Mouse (Mus musculus): ENCODE results near the gene Tshz2. TPM values are rescaled to one million over a fixed set of nuclear protein-coding genes. Genes with fewer than 3 reads are reported as not detected.

Gene Tshz2
- polyA plus RNA-seq, 1 experiment from 2014 or later, result 0.70 TPM

- H3K9ac ChIP-seq, result no peak overlapping the region
- ATAC-seq (ENCODE audit: insufficient read depth), result no peak
- H3K27me3 ChIP-seq, result no peaks in the 10 kb centered on the region
- no peaks in the 10 kb centered on the region for H3K9me3 ChIP-seq (replicated peaks)
- 48% methylated on average over 8 of the region's 8 CpGs for WGBS (ENCODE audit: insufficient replicate concordance)
- no peaks in the 10 kb centered on the region for H3K4me1 ChIP-seq (replicated peaks)
- H3K36me3 ChIP-seq (replicated peaks), result no peaks in the 10 kb centered on the region
- H3K4me3 ChIP-seq (replicated peaks), result no peak overlapping the region
- no peak overlapping the region for H3K4me2 ChIP-seq
- no peak overlapping the region for H3K27ac ChIP-seq (replicated peaks)
These were observed 399.1 kb downstream of the Tshz2 start for GRCm38 (mm10) chr2:170031872-170032271.

- Histone ChIP-seq H3K36me3 (replicated peaks) (no peaks in the 10 kb centered on the region), H3K4me2 (no peak overlapping the region), H3K9me3 (replicated peaks) (no peaks in the 10 kb centered on the region), H3K27ac (replicated peaks) (no peak overlapping the region), H3K9ac (no peak overlapping the region), H3K4me1 (replicated peaks) (no peaks in the 10 kb centered on the region), H3K4me3 (replicated peaks) (no peak overlapping the region), H3K27me3 (no peaks in the 10 kb centered on the region)
- ATAC-seq (ENCODE audit: insufficient read depth), result no peak
- WGBS (ENCODE audit: insufficient replicate concordance), result 41% methylated on average over 5 of the region's 5 CpGs
These were observed 400.4 kb downstream of the Tshz2 start for GRCm38 (mm10) chr2:170033219-170033618.

GRCm38 (mm10) chr2:170034794-170035193 lies 402.0 kb downstream of the Tshz2 start:
- Histone ChIP-seq H3K4me1 (replicated peaks) (no peaks in the 10 kb centered on the region), H3K9ac (no peak overlapping the region), H3K36me3 (replicated peaks) (no peaks in the 10 kb centered on the region), H3K27me3 (no peaks in the 10 kb centered on the region), H3K27ac (replicated peaks) (no peak overlapping the region), H3K4me2 (no peak overlapping the region), H3K9me3 (replicated peaks) (no peaks in the 10 kb centered on the region), H3K4me3 (replicated peaks) (no peak overlapping the region)
- 85% methylated on average over 11 of the region's 11 CpGs for WGBS (ENCODE audit: insufficient replicate concordance)
- no peak for ATAC-seq (ENCODE audit: insufficient read depth)

GRCm38 (mm10) chr2:170036791-170037241 lies 404.0 kb downstream of the Tshz2 start:
- H3K9ac ChIP-seq, result no peak overlapping the region
- no peak overlapping the region for H3K27ac ChIP-seq (replicated peaks)
- ATAC-seq (ENCODE audit: insufficient read depth), result no peak
- H3K4me1 ChIP-seq (replicated peaks), result no peaks in the 10 kb centered on the region
- H3K4me3 ChIP-seq (replicated peaks), result no peak overlapping the region
- no peak overlapping the region for H3K4me2 ChIP-seq
- H3K9me3 ChIP-seq (replicated peaks), result no peaks in the 10 kb centered on the region
- whole genome bisulfite sequencing (ENCODE audit: insufficient replicate concordance), result 61% methylated on average over 11 of the region's 11 CpGs
- H3K36me3 ChIP-seq (replicated peaks), result no peaks in the 10 kb centered on the region
- H3K27me3 ChIP-seq, result no peaks in the 10 kb centered on the region

GRCm38 (mm10) chr2:170037346-170037745 lies 404.5 kb downstream of the Tshz2 start:
- Histone ChIP-seq H3K36me3 (replicated peaks) (no peaks in the 10 kb centered on the region), H3K9me3 (replicated peaks) (no peaks in the 10 kb centered on the region), H3K4me2 (no peak overlapping the region), H3K27me3 (no peaks in the 10 kb centered on the region), H3K27ac (replicated peaks) (no peak overlapping the region), H3K4me1 (replicated peaks) (no peaks in the 10 kb centered on the region), H3K4me3 (replicated peaks) (no peak overlapping the region), H3K9ac (no peak overlapping the region)
- no peak for ATAC-seq (ENCODE audit: insufficient read depth)
- 70% methylated on average over 13 of the region's 13 CpGs for WGBS (ENCODE audit: insufficient replicate concordance)

- Histone ChIP-seq H3K27ac (replicated peaks) (no peak overlapping the region), H3K4me3 (replicated peaks) (no peak overlapping the region), H3K4me1 (replicated peaks) (no peaks in the 10 kb centered on the region), H3K36me3 (replicated peaks) (no peaks in the 10 kb centered on the region), H3K9me3 (replicated peaks) (no peaks in the 10 kb centered on the region), H3K9ac (no peak overlapping the region), H3K27me3 (no peaks in the 10 kb centered on the region), H3K4me2 (no peak overlapping the region)
- ATAC-seq (ENCODE audit: insufficient read depth), result no peak
- 71% methylated on average over 14 of the region's 14 CpGs for WGBS (ENCODE audit: insufficient replicate concordance)
These were observed 407.0 kb downstream of the Tshz2 start for GRCm38 (mm10) chr2:170039772-170040171.

- Histone ChIP-seq H3K27me3 (no peaks in the 10 kb centered on the region), H3K27ac (replicated peaks) (no peak overlapping the region)
- no peak for ATAC-seq (ENCODE audit: insufficient read depth)
These were observed 408.3 kb downstream of the Tshz2 start for GRCm38 (mm10) chr2:170041101-170041500.

GRCm38 (mm10) chr2:170042471-170043213 lies 409.8 kb downstream of the Tshz2 start:
- H3K9ac ChIP-seq, result no peak overlapping the region

More at GRCm38 (mm10) chr2:170041101-170041500, 408.3 kb downstream of the Tshz2 start:
- no peak overlapping the region for H3K4me3 ChIP-seq (replicated peaks)
- no peaks in the 10 kb centered on the region for H3K4me1 ChIP-seq (replicated peaks)
- H3K9me3 ChIP-seq (replicated peaks), result no peaks in the 10 kb centered on the region
- no peaks in the 10 kb centered on the region for H3K36me3 ChIP-seq (replicated peaks)
- WGBS (ENCODE audit: insufficient replicate concordance), result 58% methylated on average over 9 of the region's 9 CpGs
- H3K9ac ChIP-seq, result no peak overlapping the region
- H3K4me2 ChIP-seq, result no peak overlapping the region

GRCm38 (mm10) chr2:170043290-170043689 lies 410.5 kb downstream of the Tshz2 start:
- Histone ChIP-seq H3K4me3 (replicated peaks) (no peak overlapping the region), H3K4me2 (no peak overlapping the region), H3K9ac (no peak overlapping the region), H3K36me3 (replicated peaks) (no peaks in the 10 kb centered on the region), H3K9me3 (replicated peaks) (no peaks in the 10 kb centered on the region), H3K27me3 (no peaks in the 10 kb centered on the region), H3K4me1 (replicated peaks) (no peaks in the 10 kb centered on the region), H3K27ac (replicated peaks) (no peak overlapping the region)
- WGBS (ENCODE audit: insufficient replicate concordance), result 70% methylated on average over 8 of the region's 10 CpGs
- no peak for ATAC-seq (ENCODE audit: insufficient read depth)

More at GRCm38 (mm10) chr2:170042471-170043213, 409.8 kb downstream of the Tshz2 start:
- no peak overlapping the region for H3K4me3 ChIP-seq (replicated peaks)
- H3K4me1 ChIP-seq (replicated peaks), result no peaks in the 10 kb centered on the region
- no peaks in the 10 kb centered on the region for H3K27me3 ChIP-seq
- 59% methylated on average over 12 of the region's 12 CpGs for WGBS (ENCODE audit: insufficient replicate concordance)
- H3K27ac ChIP-seq (replicated peaks), result no peak overlapping the region
- no peak overlapping the region for H3K4me2 ChIP-seq
- ATAC-seq (ENCODE audit: insufficient read depth), result no peak
- H3K36me3 ChIP-seq (replicated peaks), result no peaks in the 10 kb centered on the region
- H3K9me3 ChIP-seq (replicated peaks), result no peaks in the 10 kb centered on the region

- no peak overlapping the region for H3K9ac ChIP-seq
- WGBS (ENCODE audit: insufficient replicate concordance), result 71% methylated on average over 11 of the region's 11 CpGs
- H3K27ac ChIP-seq (replicated peaks), result no peak overlapping the region
- 0 out of 2 replicates have a peak, but pooled peaks have one; percentile 7 for ATAC-seq (ENCODE audit: insufficient read depth)
- H3K4me3 ChIP-seq (replicated peaks), result no peak overlapping the region
- no peaks in the 10 kb centered on the region for H3K36me3 ChIP-seq (replicated peaks)
- H3K27me3 ChIP-seq, result no peaks in the 10 kb centered on the region
- no peaks in the 10 kb centered on the region for H3K4me1 ChIP-seq (replicated peaks)
- no peaks in the 10 kb centered on the region for H3K9me3 ChIP-seq (replicated peaks)
- no peak overlapping the region for H3K4me2 ChIP-seq
These were observed 413.1 kb downstream of the Tshz2 start for GRCm38 (mm10) chr2:170045896-170046295.

GRCm38 (mm10) chr2:170046371-170047145 lies 413.7 kb downstream of the Tshz2 start:
- H3K27me3 ChIP-seq, result no peaks in the 10 kb centered on the region
- H3K4me1 ChIP-seq (replicated peaks), result no peaks in the 10 kb centered on the region
- no peak overlapping the region for H3K4me2 ChIP-seq
- no peaks in the 10 kb centered on the region for H3K9me3 ChIP-seq (replicated peaks)
- H3K9ac ChIP-seq, result no peak overlapping the region
- H3K27ac ChIP-seq (replicated peaks), result no peak overlapping the region
- no peak for ATAC-seq (ENCODE audit: insufficient read depth)
- no peak overlapping the region for H3K4me3 ChIP-seq (replicated peaks)
- 67% methylated on average over 9 of the region's 9 CpGs for WGBS (ENCODE audit: insufficient replicate concordance)
- H3K36me3 ChIP-seq (replicated peaks), result no peaks in the 10 kb centered on the region
